Mouse (Mus musculus): ENCODE results near the gene Tulp3. TPM values are rescaled to one million over a fixed set of nuclear protein-coding genes. Genes with fewer than 3 reads are reported as not detected.

Tulp3 gene
- total and polyA plus RNA-seq, 3 experiments, result 5.3 to 19.2 TPM; not detected in 1

GRCm38 (mm10) chr6:128362381-128363006 is 6.8 kb upstream of the Tulp3 start, which contains the start of the genes Rhno1 and Foxm1 (continued):
- TF ChIP-seq BHLHE40 (IDR thresholded peaks at IDR 0.05; ENCODE audit: borderline replicate concordance, low read depth, low read length) (peak; percentile 57; the same call in 1 of the 2 replicates), CHD2 (IDR thresholded peaks at IDR 0.05; ENCODE audit: low read length) (no peak), MYC (IDR thresholded peaks at IDR 0.05; ENCODE audit: low read depth, low read length) (0 out of 2 replicates have a peak, but pooled peaks have one; percentile 13), ETS1 (IDR thresholded peaks at IDR 0.05; ENCODE audit: low read depth, low read length) (no peak), CHD1 (IDR thresholded peaks at IDR 0.05; ENCODE audit: low read depth, low read length) (no peak; the same call in 1 of the 2 replicates), TBP (IDR thresholded peaks at IDR 0.05; ENCODE audit: low read depth, low read length) (0 out of 2 replicates have a peak, but pooled peaks have one; percentile 43), ZMIZ1 (IDR thresholded peaks at IDR 0.05; ENCODE audit: low read depth, low read length) (no peak), NRF1 (IDR thresholded peaks at IDR 0.05; ENCODE audit: insufficient read depth, low read depth, low read length, poor library complexity, severe bottlenecking) (no peak), ZNF384 (IDR thresholded peaks at IDR 0.05; ENCODE audit: low read depth, low read length) (no peak), MAX (IDR thresholded peaks at IDR 0.05; ENCODE audit: low read length) (peak; percentile 72), SMC3 (IDR thresholded peaks at IDR 0.05; ENCODE audit: low read depth, low read length) (no peak), ELF1 (IDR thresholded peaks at IDR 0.05; ENCODE audit: low read depth, low read length) (no peak; the same call in 1 of the 2 replicates), MXI1 (IDR thresholded peaks at IDR 0.05; ENCODE audit: low read depth, low read length) (peak; percentile 66), JUND (IDR thresholded peaks at IDR 0.05; ENCODE audit: low read depth, low read length) (no peak), USF1 (IDR thresholded peaks at IDR 0.05; ENCODE audit: low read depth, low read length) (peak; percentile 94)

GRCm38 (mm10) chr6:128361901-128362300 is 6.2 kb upstream of the Tulp3 start:
- Histone ChIP-seq H3K36me3 (ENCODE audit: control insufficient read depth in 1 of 2, insufficient read depth in 2 of 2, low read length in 2 of 2) (peaks cover 2 to 15% of the 10 kb centered on the region in 2 experiments; a peak in 3 of 4 replicates), H3K79me2 (ENCODE audit: control insufficient read depth, insufficient read depth, low read length, poor library complexity) (peaks cover 46% of the 10 kb centered on the region), H3K4me3 (ENCODE audit: control insufficient read depth in 1 of 2, insufficient read depth in 1 of 2, low read depth in 2 of 2, low read length in 2 of 2) (peak overlapping the region; percentile 66 to 85), H3K27me3 (ENCODE audit: control insufficient read depth in 1 of 2, insufficient read depth in 2 of 2, low read length in 2 of 2) (no peaks in the 10 kb centered on the region), H3K27ac (ENCODE audit: control insufficient read depth, low read depth, low read length) (peak overlapping the region; percentile 88), H3K9ac (ENCODE audit: control insufficient read depth, low read depth, low read length, poor library complexity, severe bottlenecking) (peak overlapping the region; percentile 88), H3K9me3 (replicated peaks; ENCODE audit: insufficient read depth, low read length) (no peaks in the 10 kb centered on the region), H3K4me1 (ENCODE audit: control insufficient read depth in 1 of 2, insufficient read depth in 2 of 2, low read length in 2 of 2) (peaks cover 2 to 7% of the 10 kb centered on the region in 2 experiments; a peak in 2 of 4 replicates)
- TF ChIP-seq NRF1 (IDR thresholded peaks at IDR 0.05; ENCODE audit: insufficient read depth, low read depth, low read length, poor library complexity, severe bottlenecking) (no peak), MYC (IDR thresholded peaks at IDR 0.05; ENCODE audit: low read depth, low read length) (no peak), BHLHE40 (IDR thresholded peaks at IDR 0.05; ENCODE audit: borderline replicate concordance, low read depth, low read length) (no peak), E2F4 (IDR thresholded peaks at IDR 0.05; ENCODE audit: borderline replicate concordance, low read depth, low read length) (no peak), SMC3 (IDR thresholded peaks at IDR 0.05; ENCODE audit: low read depth, low read length) (no peak), TCF12 (IDR thresholded peaks at IDR 0.05; ENCODE audit: low read depth, low read length) (no peak), HCFC1 (IDR thresholded peaks at IDR 0.05; ENCODE audit: low read depth, low read length) (no peak), MEF2A (IDR thresholded peaks at IDR 0.05; ENCODE audit: extremely low read depth, insufficient replicate concordance, low read depth, low read length, poor library complexity, severe bottlenecking) (no peak), JUND (IDR thresholded peaks at IDR 0.05; ENCODE audit: low read depth, low read length) (no peak), ZNF384 (IDR thresholded peaks at IDR 0.05; ENCODE audit: low read depth, low read length) (no peak), RAD21 (IDR thresholded peaks at IDR 0.05; ENCODE audit: low read depth, low read length) (no peak), RCOR1 (IDR thresholded peaks at IDR 0.05; ENCODE audit: low read depth, low read length) (no peak), TAL1 (IDR thresholded peaks at IDR 0.05; ENCODE audit: low read length) (no peak), ELF1 (IDR thresholded peaks at IDR 0.05; ENCODE audit: low read depth, low read length) (no peak), USF1 (IDR thresholded peaks at IDR 0.05; ENCODE audit: low read depth, low read length) (no peak), POLR2AphosphoS2 (IDR thresholded peaks at IDR 0.05; ENCODE audit: low read length) (no peak), USF2 (IDR thresholded peaks at IDR 0.05; ENCODE audit: borderline replicate concordance in 1 of 2, insufficient read depth in 1 of 2, low read depth in 1 of 2, low read length in 2 of 2) (no peak), ETS1 (IDR thresholded peaks at IDR 0.05; ENCODE audit: low read depth, low read length) (no peak), POLR2AphosphoS5 (IDR thresholded peaks at IDR 0.05; ENCODE audit: borderline replicate concordance, low read depth, low read length) (no peak), MXI1 (IDR thresholded peaks at IDR 0.05; ENCODE audit: low read depth, low read length) (no peak)
- no peak for DNase-seq (ENCODE audit: low read depth, low spot score)

All from MEL (cell line).